Comparison of ENCODE assay signal across 9 mouse cellular contexts in genomic region chr7:79052521-79053382, GRCm38 (mm10). TPM values are rescaled to one million over a fixed set of nuclear protein-coding genes. Genes with fewer than 3 reads are reported as not detected.
A peak's percentile ranks its signal among the peaks of the same experiment; 100 is the strongest.
DNase-seq lines count a peak whose midpoint lies in the region; ATAC-seq and TF ChIP-seq lines count a peak whose summit lies in the region.
"Had no signal": no experiment of that assay in that cellular context is flagged by ENCODE, and none has a peak within 500 bp of the region (broad histone marks: within the 10 kb centered on the region; RNA-seq: fewer than 3 reads in every experiment).

No protein-coding gene starts in this region.

- peak overlapping the region; percentile 54 for H3K9ac ChIP-seq in hindbrain, embryonic 14.5 days

- no peak for ATAC-seq in megakaryocyte, adult 5-6 weeks (ENCODE audit: poor library complexity, severe bottlenecking)
- ATAC-seq in hindbrain, embryonic 14.5 days (ENCODE audit: low FRiP score) = peak; percentile 48; the same call in 1 of the 2 replicates
- ATAC-seq in activated CD4-positive, CD25-positive, alpha-beta regulatory T cell, adult 4 months = no peak

- no peaks in the 10 kb centered on the region for H3K9me3 ChIP-seq in megakaryocyte, embryonic 14.5 days
- no peaks in the 10 kb centered on the region for H3K9me3 ChIP-seq in hindbrain, embryonic 14.5 days (ENCODE audit: control insufficient read depth, low read length)

- TF ChIP-seq POLR2A in olfactory bulb, adult 2 months (IDR thresholded peaks at IDR 0.05; ENCODE audit: insufficient read depth, low read depth, low read length) = no peak

- H3K4me1 ChIP-seq in megakaryocyte, embryonic 14.5 days = no peaks in the 10 kb centered on the region
- H3K4me1 ChIP-seq in hindbrain, embryonic 14.5 days (replicated peaks; ENCODE audit: control insufficient read depth, insufficient read depth, low read length) = peaks cover 9% of the 10 kb centered on the region; the same call in 1 of the 2 replicates
- H3K4me1 ChIP-seq in olfactory bulb, adult 2 months (ENCODE audit: control insufficient read depth, insufficient read depth, low read length) = peaks cover 14% of the 10 kb centered on the region

- TF ChIP-seq CTCF in olfactory bulb, adult 2 months (IDR thresholded peaks at IDR 0.05; ENCODE audit: insufficient read depth, low read depth, low read length) = no peak

- DNase-seq in adrenal gland, adult (ENCODE audit: inconsistent age in 2 of 2, low spot score in 1 of 2) = peak; percentile 59 to 67
- DNase-seq in adrenal gland, postnatal 4 days (ENCODE audit: low spot score in 2 of 2) = no peak
- DNase-seq in hindbrain, embryonic 14.5 days (ENCODE audit: low spot score) = no peak
- DNase-seq in cerebellum, adult 11 months = no peak

- peak overlapping the region; percentile 94 for H3K4me2 ChIP-seq in hindbrain, embryonic 14.5 days (replicated peaks)

- WGBS in hindbrain, embryonic 14.5 days = 2% methylated on average over 63 of the region's 66 CpGs
- 2% methylated on average over 66 of the region's 66 CpGs for WGBS in olfactory bulb, adult 2 months

- no peak overlapping the region for H3K27ac ChIP-seq in hindbrain, embryonic 14.5 days
- H3K27ac ChIP-seq in olfactory bulb, adult 2 months (ENCODE audit: insufficient read depth, low read depth, low read length) = no peak overlapping the region

- H3K36me3 ChIP-seq in megakaryocyte, embryonic 14.5 days (replicated peaks; ENCODE audit: low read length) = no peaks in the 10 kb centered on the region
- H3K36me3 ChIP-seq in hindbrain, embryonic 14.5 days (replicated peaks; ENCODE audit: control insufficient read depth, insufficient read depth) = no peaks in the 10 kb centered on the region

- H3K4me3 ChIP-seq in megakaryocyte, embryonic 14.5 days (replicated peaks) = peak overlapping the region; percentile 38
- peak overlapping the region; percentile 48 for H3K4me3 ChIP-seq in hindbrain, embryonic 14.5 days (replicated peaks; ENCODE audit: low read length)
- H3K4me3 ChIP-seq in olfactory bulb, adult 2 months (ENCODE audit: insufficient read depth, low read depth, low read length) = peak overlapping the region; percentile 61

- peaks cover 76% of the 10 kb centered on the region for H3K27me3 ChIP-seq in megakaryocyte, embryonic 14.5 days (replicated peaks)
- H3K27me3 ChIP-seq in hindbrain, embryonic 14.5 days (ENCODE audit: control insufficient read depth, insufficient read depth, low read length) = peaks cover 54% of the 10 kb centered on the region

RNA-seq across cellular contexts. Expression of gene Acan, which starts 0.5 kb away (rescaled TPM):
- 1 to 10 TPM in 1 of 2 experiments, under 1 TPM in 1; 0.50 to 1.6 TPM for total RNA-seq in adrenal gland, postnatal 4 days (2021)
- 1.1 TPM in 1 of 2 replicates, not detected in the other for polyA plus RNA-seq in megakaryocyte, embryonic 14.5 days (2012; ENCODE audit: insufficient read depth, low replicate concordance)
- total RNA-seq in megakaryocyte, adult 5-6 weeks (2015) = not detected in 2 replicates
- total RNA-seq in megakaryocyte, adult 5-6 weeks (2017) = not detected in 2 replicates
- polyA plus RNA-seq in hindbrain, embryonic 14.5 days (2014; fragmentation: Nextera tagmentation; extraction: Ambion mirVana) = 0.09 and 0.23 TPM in 2 replicates
- not detected in 2 replicates for polyA plus RNA-seq in olfactory bulb, adult 2 months (2012; ENCODE audit: insufficient read depth, insufficient read length, low replicate concordance, missing spikeins)
- not detected for polyA plus RNA-seq in activated CD4-positive, CD25-positive, alpha-beta regulatory T cell, adult 4 months (2017; shearing (Covaris generic))
- total RNA-seq: neutrophil, adult 5-6 weeks had no signal

Comparison
In these comparisons a context has a peak if more than half of its experiments do, and no peak if none do; other contexts are left out.
1. DNase-seq: peak in adrenal gland, adult (2 of 2); none in adrenal gland, postnatal 4 days (0 of 2), hindbrain, embryonic 14.5 days (single experiment) and cerebellum, adult 11 months (single experiment).
2. Peak in every context shown above with its lines, with median percentiles within 50 percentile points of each other: H3K4me3 ChIP-seq.